Mouse (Mus musculus): ENCODE data around the gene Cacna1a.

The Cacna1a gene

DNA sequence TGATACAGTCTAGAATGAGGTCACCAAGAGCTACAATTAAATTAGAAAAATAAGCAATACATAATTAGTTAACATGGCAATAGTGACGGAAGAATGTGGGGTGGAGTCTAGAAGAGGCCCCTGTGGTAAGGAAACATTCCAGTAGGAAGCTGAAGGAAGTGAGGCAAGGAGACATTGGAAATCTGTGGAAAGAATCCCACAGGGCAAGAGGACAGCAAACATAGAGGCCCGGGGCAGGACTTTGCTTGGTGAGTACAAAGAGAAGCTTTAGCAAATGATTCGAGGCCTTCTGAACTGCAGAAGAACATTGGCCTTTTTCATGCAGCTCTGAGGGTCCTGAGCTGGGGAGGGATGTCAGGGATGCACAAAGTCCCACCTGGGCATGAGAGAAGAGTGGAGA, at the start of gene Cacna1a:
Cacna1a (plus strand) TSS at position 166 of the 400 bp plus-strand sequence.
- no peak for DNase-seq (ENCODE audit: low spot score)

- no peak for DNase-seq (ENCODE audit: low spot score)
Observed at GRCm38 (mm10) chr8:84338493-84338892, 49.7 kb upstream of the Cacna1a start.

GRCm38 (mm10) chr8:84339320-84339719, 48.9 kb upstream of the Cacna1a start:
- DNase-seq (ENCODE audit: low spot score): peak; percentile 13

- no peak for DNase-seq (ENCODE audit: low spot score)
Observed at GRCm38 (mm10) chr8:84339867-84340266, 48.4 kb upstream of the Cacna1a start.

DNA sequence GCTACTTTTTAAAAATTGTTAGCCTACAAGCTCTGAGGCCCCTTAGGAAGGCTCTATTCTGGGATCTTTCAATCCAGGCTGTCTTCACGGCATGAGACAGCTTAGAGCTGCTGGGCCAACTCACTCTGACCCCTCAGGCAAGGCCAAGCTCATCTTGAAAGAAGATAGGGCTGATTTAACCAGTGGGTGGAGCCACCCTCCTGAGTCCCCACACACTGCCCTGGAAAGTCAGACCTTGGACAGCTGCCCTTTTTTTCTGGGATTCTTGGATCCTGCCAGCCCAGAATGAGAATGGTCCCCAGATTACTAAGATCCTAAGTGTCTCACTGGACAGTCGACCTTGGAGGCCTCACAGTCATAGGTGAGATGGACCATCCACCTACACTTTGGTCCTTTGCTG, 47.6 kb upstream of the Cacna1a start:
- DNase-seq (ENCODE audit: low spot score): peak; percentile 29

DNA sequence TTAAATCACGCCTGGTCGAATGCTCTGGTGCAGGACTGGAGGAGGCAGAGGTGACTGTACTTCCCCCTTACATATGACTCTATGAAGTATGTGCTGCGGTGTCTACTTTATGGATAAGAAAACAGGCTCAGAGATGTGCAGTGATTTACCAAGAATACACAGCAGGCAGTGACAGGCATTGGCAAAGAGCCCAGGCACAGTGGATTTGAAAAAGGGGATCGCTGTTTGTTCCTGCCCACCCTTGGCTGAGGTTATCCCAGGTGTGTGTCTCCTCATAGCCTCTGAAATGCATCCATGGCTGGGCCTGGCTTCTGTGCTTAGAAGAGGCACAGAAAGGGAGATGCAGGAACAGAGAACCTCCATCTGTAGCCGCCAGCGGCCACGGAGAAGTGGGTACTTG, 42.7 kb upstream of the Cacna1a start:
- DNase-seq (ENCODE audit: low spot score): no peak

GRCm38 (mm10) chr8:84346421-84346820, 41.8 kb upstream of the Cacna1a start:
- DNase-seq (ENCODE audit: low spot score): no peak

- DNase-seq (ENCODE audit: low spot score): no peak
Observed at GRCm38 (mm10) chr8:84349526-84349925, 38.7 kb upstream of the Cacna1a start.

DNA sequence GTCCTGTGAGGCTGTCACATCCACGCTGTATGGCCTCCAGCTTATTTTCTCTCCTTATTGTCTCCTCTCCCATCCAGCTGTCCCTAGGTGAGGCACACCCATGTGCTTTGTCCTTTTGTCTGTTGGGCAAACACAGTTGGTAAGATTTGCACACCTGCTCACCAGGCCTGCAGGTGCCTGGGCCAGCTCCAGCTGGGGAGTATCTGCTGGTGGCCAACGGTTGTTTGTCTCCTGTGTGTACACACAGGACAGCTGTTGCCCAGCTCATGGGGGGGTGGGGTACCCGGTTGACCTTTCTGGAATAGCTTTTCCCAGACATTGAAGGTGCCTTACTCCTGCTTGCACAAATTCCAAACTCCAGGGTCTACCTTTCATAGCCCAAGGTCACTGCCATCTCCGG, 37.3 kb upstream of the Cacna1a start:
- no peak for DNase-seq (ENCODE audit: low spot score)

GRCm38 (mm10) chr8:84356482-84356881, 31.8 kb upstream of the Cacna1a start:
- DNase-seq (ENCODE audit: low spot score): no peak

- peak; percentile 88 for DNase-seq (ENCODE audit: low spot score)
Observed at GRCm38 (mm10) chr8:84357631-84358371, 30.4 kb upstream of the Cacna1a start.

GRCm38 (mm10) chr8:84363428-84364134, 24.7 kb upstream of the Cacna1a start:
- DNase-seq (ENCODE audit: low spot score): peak; percentile 83

- DNase-seq (ENCODE audit: low spot score): no peak
Observed at GRCm38 (mm10) chr8:84365197-84365596, 23.0 kb upstream of the Cacna1a start.

DNA sequence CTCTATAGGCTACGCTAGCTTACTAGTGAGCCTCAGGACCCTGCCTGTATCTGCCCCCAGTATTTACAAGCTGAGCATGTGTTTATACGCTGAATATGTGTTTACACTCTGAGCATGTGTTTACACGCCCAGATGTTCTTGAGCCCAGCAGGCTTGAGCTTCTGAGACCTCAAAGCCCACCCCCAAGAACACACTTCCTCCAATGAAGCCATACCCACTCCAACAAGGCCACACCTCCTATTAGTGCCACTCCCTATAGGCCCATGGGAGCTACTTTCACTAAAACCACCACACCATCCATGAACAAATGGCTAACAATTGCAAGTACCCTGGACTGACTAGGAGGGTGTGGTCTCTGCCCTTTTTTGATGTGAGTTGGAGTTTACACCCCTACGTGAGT, 17.3 kb upstream of the Cacna1a start:
- no peak for DNase-seq (ENCODE audit: low spot score)

DNA sequence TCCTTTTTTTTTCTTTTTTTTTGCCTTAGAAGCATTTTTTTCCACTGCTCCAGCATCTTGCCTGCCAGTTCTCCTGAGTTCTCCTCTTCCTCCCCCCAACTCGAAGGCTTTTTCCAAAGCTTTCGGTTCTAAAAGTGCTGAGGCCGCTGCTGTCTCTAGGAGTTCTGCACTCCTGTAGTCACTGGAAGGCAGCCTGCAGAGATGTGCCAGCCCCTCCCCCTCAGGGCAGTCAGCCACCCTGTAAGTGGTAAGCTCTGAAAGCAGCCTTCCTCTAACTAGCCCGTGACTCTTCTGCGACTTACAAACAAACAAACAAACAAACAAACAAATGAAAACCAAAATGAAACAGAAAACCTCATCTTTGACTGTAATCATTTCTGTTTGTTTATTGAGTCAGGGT, 13.2 kb upstream of the Cacna1a start:
- no peak for DNase-seq (ENCODE audit: low spot score)

DNA sequence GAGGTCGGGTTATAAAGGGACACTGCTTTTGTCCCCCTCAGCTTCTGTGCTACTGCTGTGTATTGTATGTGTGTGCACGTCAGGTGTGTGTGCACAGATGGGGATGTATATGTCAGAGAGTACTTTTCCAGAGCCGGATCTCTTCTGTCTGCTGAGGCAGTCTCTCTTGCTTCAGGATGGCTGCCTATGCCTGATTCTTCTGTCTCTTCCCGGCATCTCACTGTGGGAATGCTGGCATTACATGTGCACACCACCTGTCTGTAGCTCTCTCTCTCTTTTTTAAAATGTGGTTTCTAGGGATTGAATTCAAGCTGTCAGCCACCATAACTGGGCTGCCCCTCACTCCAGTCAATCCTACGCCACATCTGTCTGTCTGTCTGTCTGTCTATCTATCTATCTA, 12.4 kb upstream of the Cacna1a start:
- DNase-seq (ENCODE audit: low spot score): no peak

- no peak for DNase-seq (ENCODE audit: low spot score)
Observed at GRCm38 (mm10) chr8:84376564-84376963, 11.7 kb upstream of the Cacna1a start.

GRCm38 (mm10) chr8:84381676-84382075, 6.6 kb upstream of the Cacna1a start:
- no peak for DNase-seq (ENCODE audit: low spot score)

DNA sequence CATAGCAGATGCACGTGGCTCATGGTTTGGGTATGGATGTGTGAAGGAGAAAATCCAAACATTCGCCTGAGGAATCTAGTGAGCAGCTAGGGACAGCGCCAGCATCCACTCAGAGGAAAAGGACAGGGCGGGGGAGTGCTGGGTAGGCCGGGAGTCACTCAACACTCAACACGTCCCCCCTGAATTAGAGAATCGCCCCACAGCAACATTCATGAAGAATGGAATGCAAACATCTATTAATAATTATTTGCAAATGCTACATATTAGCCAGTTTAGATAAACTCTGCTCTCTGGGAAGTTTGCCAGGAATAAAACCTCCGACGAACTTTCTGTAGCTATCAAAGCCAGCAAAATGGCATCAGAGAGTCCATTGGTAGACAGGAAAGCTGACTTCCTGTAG, 533 bp downstream of the Cacna1a start:
- no peak for DNase-seq (ENCODE audit: low spot score)

DNA sequence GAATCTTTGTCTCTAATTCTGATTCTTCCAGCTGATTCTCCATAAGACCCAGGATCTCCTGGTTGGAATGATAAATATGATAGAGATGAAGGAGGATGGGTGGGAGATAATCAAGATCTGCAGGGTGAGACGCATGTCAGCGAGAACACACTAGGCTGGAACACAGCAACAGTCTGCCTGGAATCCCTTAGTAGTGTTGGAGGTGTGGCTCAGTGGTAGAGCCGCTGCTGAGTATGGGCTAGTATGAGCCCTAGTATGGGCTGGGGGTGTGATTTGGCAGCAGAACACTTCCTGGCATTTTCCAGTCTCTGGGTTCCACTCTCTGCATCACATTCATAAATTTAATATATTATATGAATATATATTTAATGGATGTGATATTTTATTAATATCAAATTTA, 933 bp downstream of the Cacna1a start:
- no peak for DNase-seq (ENCODE audit: low spot score)

DNA sequence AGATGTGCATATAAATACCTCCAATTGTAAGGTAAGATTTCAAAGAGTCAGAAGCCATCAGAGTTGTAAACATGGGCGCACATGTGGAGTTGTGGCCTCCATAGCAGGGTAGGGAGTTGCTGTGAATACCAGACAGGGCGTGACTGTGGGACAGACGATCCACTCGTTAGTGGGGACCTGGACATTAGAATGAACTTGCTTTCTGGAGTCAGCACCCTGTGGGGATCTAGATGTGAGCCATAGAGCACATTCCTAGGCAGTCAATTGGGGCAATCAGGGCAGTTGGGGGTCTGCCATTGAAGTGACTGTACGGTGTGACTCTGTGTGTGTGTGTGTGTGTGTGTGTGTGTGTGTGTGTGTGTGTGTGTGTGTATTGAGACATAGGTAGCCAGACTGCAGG, 3.4 kb downstream of the Cacna1a start:
- no peak for DNase-seq (ENCODE audit: low spot score)

GRCm38 (mm10) chr8:84395751-84396457, 7.7 kb downstream of the Cacna1a start:
- DNase-seq (ENCODE audit: low spot score): no peak

All from embryo, embryonic 10.5 days (tissue).